Mouse (Mus musculus) myocyte (in vitro differentiated cells): ENCODE results near the gene Serpina12. TPM values are rescaled to one million over a fixed set of nuclear protein-coding genes. Genes with fewer than 3 reads are reported as not detected.

Experiments
- H3K27me3 ChIP-seq: one replicate; pipeline ENCODE4 v1.6.1; 2011; ENCODE audit not compliant: control insufficient read depth, insufficient read depth, insufficient read length
- H3K36me3 ChIP-seq: one replicate; pipeline ENCODE4 v1.6.1; 2011; ENCODE audit not compliant: control insufficient read depth, insufficient read depth
- H3K4me2 ChIP-seq: one replicate; pipeline ENCODE4 v1.6.1; 2011; ENCODE audit warnings: low read depth, control low read depth
- H3K4me3 ChIP-seq: one replicate; pipeline ENCODE4 v1.5.1; 2011; ENCODE audit warnings: mild to moderate bottlenecking, control low read depth, moderate library complexity
- H3K79me2 ChIP-seq: one replicate; pipeline ENCODE4 v1.6.1; 2011; ENCODE audit not compliant: control insufficient read depth, insufficient read depth
- H3ac ChIP-seq: one replicate; pipeline ENCODE4 v1.6.1; 2011; ENCODE audit not compliant: control insufficient read depth, insufficient read length
- CEBPB ChIP-seq: IDR thresholded peaks from 2 replicates; pipeline ENCODE4 v1.6.1; 2011; ENCODE audit warnings: mild to moderate bottlenecking, moderate library complexity; ENCODE audit not compliant: poor library complexity, insufficient read depth, severe bottlenecking
- E2F4 ChIP-seq: IDR thresholded peaks from one replicate; pipeline ENCODE4 v1.6.1; 2011; ENCODE audit warnings: mild to moderate bottlenecking, control low read depth, moderate library complexity; ENCODE audit not compliant: insufficient read depth
- MAX ChIP-seq: IDR thresholded peaks from one replicate; pipeline ENCODE4 v1.6.1; 2011; ENCODE audit warnings: low read depth, mild to moderate bottlenecking, control low read depth
- MYOD1 ChIP-seq, 3 experiments: IDR thresholded peaks; one replicate each; pipeline ENCODE4 v1.6.1; 2011; ENCODE audit warnings: control low read depth in 2 of 3, low read depth in 2 of 3, mild to moderate bottlenecking in 2 of 3, moderate library complexity in 1 of 3; ENCODE audit not compliant: insufficient read length in 2 of 3, control insufficient read depth in 1 of 3
- MYOG ChIP-seq, 3 experiments: IDR thresholded peaks; one replicate each; pipeline ENCODE4 v1.6.1; 2011; ENCODE audit warnings: control low read depth in 2 of 3, low read depth in 2 of 3, mild to moderate bottlenecking in 2 of 3; ENCODE audit not compliant: insufficient read length in 2 of 3, control insufficient read depth in 1 of 3, insufficient read depth in 1 of 3
- POLR2A ChIP-seq: IDR thresholded peaks from one replicate; pipeline ENCODE4 v1.6.1; 2011; ENCODE audit warnings: low read depth, mild to moderate bottlenecking, control low read depth, moderate library complexity; ENCODE audit not compliant: insufficient read length
- POLR2AphosphoS2 ChIP-seq: IDR thresholded peaks from one replicate; pipeline ENCODE4 v1.6.1; 2011; ENCODE audit warnings: low read depth, control low read depth; ENCODE audit not compliant: insufficient read length
- REST ChIP-seq: IDR thresholded peaks from one replicate; pipeline ENCODE4 v1.6.1; 2011; ENCODE audit warnings: mild to moderate bottlenecking, control low read depth, moderate library complexity; ENCODE audit not compliant: insufficient read depth, insufficient read length
- SRF ChIP-seq: IDR thresholded peaks from one replicate; pipeline ENCODE4 v1.6.1; 2011; ENCODE audit warnings: low read depth; ENCODE audit not compliant: control insufficient read depth, insufficient read length
- TCF12 ChIP-seq: IDR thresholded peaks from one replicate; pipeline ENCODE4 v1.6.1; 2011; ENCODE audit warnings: mild to moderate bottlenecking, control low read depth; ENCODE audit not compliant: poor library complexity, insufficient read depth, severe bottlenecking
- TCF3 ChIP-seq: IDR thresholded peaks from one replicate; pipeline ENCODE4 v1.6.1; 2011; ENCODE audit warnings: low read depth, control low read depth; ENCODE audit not compliant: insufficient read length
- USF1 ChIP-seq: IDR thresholded peaks from one replicate; pipeline ENCODE4 v1.6.1; 2011; ENCODE audit warnings: low read depth, mild to moderate bottlenecking, control low read depth, moderate library complexity
- polyA plus RNA-seq: library from polyadenylated mRNA; unstranded; fragments of >200 nt; fragmentation: generic; extraction: Trizol; gene quantifications from one replicate; pipeline ENCODE4 v1.2.1, GENCODE M21; 2012; ENCODE audit warnings: missing spikeins

The Serpina12 gene
- polyA plus RNA-seq, 1 experiment = 0.16 TPM

DNA sequence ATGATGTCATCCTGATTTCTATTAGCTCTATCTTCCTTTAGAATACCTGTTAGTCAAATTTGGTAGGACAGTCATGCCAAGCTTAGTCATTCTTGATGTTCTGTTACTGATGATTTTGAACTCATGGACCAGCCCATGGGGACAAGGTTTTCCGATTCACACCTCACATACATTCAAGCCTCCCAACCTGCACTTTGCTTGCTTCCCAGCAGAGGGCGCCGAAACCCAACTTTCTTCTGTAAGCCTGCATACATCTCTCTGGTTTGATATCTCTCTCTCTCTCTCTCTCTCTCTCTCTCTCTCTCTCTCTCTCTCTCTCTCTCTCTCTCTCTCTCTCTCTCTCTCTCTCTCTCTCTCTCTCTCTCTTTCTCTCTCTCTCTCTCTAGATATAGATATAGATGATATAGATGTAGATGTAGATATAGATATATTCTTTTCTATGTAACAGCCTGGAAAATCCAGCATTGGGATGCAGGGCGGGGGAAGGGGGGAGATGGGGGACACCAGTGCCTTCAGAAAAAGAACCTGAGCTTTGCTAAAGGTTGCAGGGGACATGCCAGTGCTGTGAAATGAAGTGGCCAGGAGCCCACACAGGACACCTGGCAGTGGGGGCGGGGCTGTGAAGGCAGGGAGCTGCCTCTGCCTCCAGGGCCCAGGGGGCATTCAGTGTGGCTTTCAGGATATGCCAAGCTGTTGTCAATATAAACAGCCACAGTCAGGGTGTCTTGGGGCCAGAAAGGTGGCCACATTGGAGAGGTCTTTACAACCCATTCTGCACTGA, 48.8 kb downstream of the Serpina12 start:
- no peak overlapping the region for H3K4me3 ChIP-seq
- no peak overlapping the region for H3K4me2 ChIP-seq
- H3K79me2 ChIP-seq = no peaks in the 10 kb centered on the region
- TF ChIP-seq CEBPB = no peak
- no peak for TF ChIP-seq USF1
- TF ChIP-seq MYOG (IDR thresholded peaks at IDR 0.05; ENCODE audit: control insufficient read depth in 1 of 3, insufficient read depth in 1 of 3, insufficient read length in 2 of 3, low read depth in 2 of 3) = no peak
- H3K36me3 ChIP-seq = no peaks in the 10 kb centered on the region
- no peak overlapping the region for H3ac ChIP-seq
- no peaks in the 10 kb centered on the region for H3K27me3 ChIP-seq

GRCm38 (mm10) chr12:103992945-103993344, 51.3 kb downstream of the Serpina12 start:
- TF ChIP-seq E2F4 (no peak), POLR2A (no peak), CEBPB (no peak), TCF3 (no peak), TCF12 (no peak), MYOD1 (IDR thresholded peaks at IDR 0.05; ENCODE audit: control insufficient read depth in 1 of 3, insufficient read length in 2 of 3, low read depth in 2 of 3) (no peak), POLR2AphosphoS2 (no peak), USF1 (no peak), SRF (no peak), MAX (no peak), REST (no peak), MYOG (IDR thresholded peaks at IDR 0.05; ENCODE audit: control insufficient read depth in 1 of 3, insufficient read depth in 1 of 3, insufficient read length in 2 of 3, low read depth in 2 of 3) (no peak)
- H3K36me3 ChIP-seq = no peaks in the 10 kb centered on the region
- no peaks in the 10 kb centered on the region for H3K79me2 ChIP-seq
- no peak overlapping the region for H3ac ChIP-seq
- peaks cover 6% of the 10 kb centered on the region for H3K27me3 ChIP-seq
- H3K4me2 ChIP-seq = no peak overlapping the region
- no peak overlapping the region for H3K4me3 ChIP-seq

DNA sequence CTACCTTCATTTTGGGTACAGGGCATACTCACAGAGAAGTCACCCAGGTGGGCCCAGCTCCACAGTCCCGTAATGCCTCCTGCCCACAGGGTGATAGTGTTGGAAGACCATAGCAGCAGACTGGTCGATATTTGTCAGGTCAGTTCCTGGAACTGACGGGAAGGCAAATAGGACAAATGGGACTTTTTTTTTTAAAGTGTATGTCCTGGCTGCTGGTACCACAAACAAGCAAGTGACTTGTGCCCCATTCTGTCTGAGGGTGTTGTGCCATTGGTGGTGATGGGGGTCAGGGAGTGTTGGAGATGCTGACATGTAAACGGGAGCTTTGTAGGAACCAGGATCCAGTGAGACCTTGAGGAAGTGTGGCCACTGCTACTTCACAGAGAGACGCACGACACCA, 54.4 kb downstream of the Serpina12 start, which contains the start of gene Serpina11:
Gene Serpina11 (minus strand): TSS at position 101 of the 400 bp plus-strand sequence.
- no peaks in the 10 kb centered on the region for H3K36me3 ChIP-seq
- H3K79me2 ChIP-seq = no peaks in the 10 kb centered on the region
- no peak for TF ChIP-seq USF1
- no peak for TF ChIP-seq CEBPB
- no peak for TF ChIP-seq MYOG (IDR thresholded peaks at IDR 0.05; ENCODE audit: control insufficient read depth in 1 of 3, insufficient read depth in 1 of 3, insufficient read length in 2 of 3, low read depth in 2 of 3)
- no peak within 1 kb of the TSS for H3ac ChIP-seq
- H3K4me2 ChIP-seq = no peak within 1 kb of the TSS
- peaks cover 6% of the 10 kb centered on the region for H3K27me3 ChIP-seq
- H3K4me3 ChIP-seq = no peak within 1 kb of the TSS

DNA sequence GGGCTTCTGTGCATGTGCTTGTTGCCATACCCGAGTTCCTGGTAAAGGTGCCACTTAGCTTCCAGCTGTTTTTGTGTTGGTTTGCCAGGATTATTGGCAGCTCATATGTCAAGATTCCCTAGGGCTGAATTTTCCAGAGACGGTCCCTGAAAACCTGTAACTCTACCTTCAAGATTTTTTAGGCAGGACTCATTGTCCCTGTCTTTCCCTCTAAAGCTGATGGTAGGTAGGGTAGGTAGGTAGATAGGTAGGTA, 54.8 kb downstream of the Serpina12 start:
- H3ac ChIP-seq = no peak overlapping the region
- H3K27me3 ChIP-seq = peaks cover 6% of the 10 kb centered on the region
- no peaks in the 10 kb centered on the region for H3K79me2 ChIP-seq
- no peak for TF ChIP-seq REST
- H3K4me2 ChIP-seq = no peak overlapping the region
- no peaks in the 10 kb centered on the region for H3K36me3 ChIP-seq
- H3K4me3 ChIP-seq = no peak overlapping the region

DNA sequence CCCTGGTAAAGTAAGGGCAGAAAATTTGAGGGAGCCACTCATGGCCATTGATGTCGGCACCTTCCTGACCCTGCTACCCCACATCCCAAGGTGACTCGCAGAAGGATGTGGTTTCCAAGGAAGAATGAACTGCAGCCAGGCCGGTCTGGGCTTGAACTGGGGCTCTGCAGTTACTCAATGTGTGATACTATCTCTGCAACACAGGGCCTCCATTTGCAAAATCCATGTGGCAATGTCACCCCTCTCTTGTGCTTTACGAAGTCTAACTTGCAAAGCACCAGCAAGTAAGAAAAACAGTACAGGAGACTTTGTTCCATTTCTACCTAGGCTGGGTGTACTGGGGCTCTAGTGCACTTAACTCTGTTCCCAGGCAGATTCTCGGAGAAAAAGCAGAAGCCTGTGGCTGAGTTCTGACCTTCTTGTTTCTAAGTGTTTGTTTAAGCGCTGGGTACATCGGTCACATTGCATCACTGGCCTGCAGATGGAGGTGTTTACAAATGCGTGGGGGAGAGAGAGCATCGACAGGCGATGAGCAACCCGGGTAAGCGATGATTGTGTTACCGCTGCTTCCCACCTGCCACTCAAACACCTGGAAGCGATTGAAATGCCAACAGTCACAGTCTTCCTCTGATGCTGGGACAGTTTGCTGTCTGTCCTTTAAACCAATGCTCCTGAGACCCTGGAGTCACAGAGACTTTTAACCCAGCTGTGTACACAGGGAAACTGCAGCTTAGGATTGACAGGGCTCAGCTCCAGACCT, 55.3 kb downstream of the Serpina12 start:
- Histone ChIP-seq H3K36me3 (no peaks in the 10 kb centered on the region), H3ac (no peak overlapping the region), H3K79me2 (no peaks in the 10 kb centered on the region), H3K27me3 (peaks cover 6% of the 10 kb centered on the region), H3K4me2 (no peak overlapping the region), H3K4me3 (no peak overlapping the region)
- no peak for TF ChIP-seq POLR2A
- TF ChIP-seq E2F4 = no peak
- no peak for TF ChIP-seq TCF12
- TF ChIP-seq MAX = no peak
- no peak for TF ChIP-seq CEBPB
- no peak for TF ChIP-seq REST
- no peak for TF ChIP-seq MYOD1 (IDR thresholded peaks at IDR 0.05; ENCODE audit: control insufficient read depth in 1 of 3, insufficient read length in 2 of 3, low read depth in 2 of 3)
- no peak for TF ChIP-seq MYOG (IDR thresholded peaks at IDR 0.05; ENCODE audit: control insufficient read depth in 1 of 3, insufficient read depth in 1 of 3, insufficient read length in 2 of 3, low read depth in 2 of 3)
- TF ChIP-seq USF1 = no peak
- no peak for TF ChIP-seq SRF
